Mouse (Mus musculus) bone marrow macrophage, adult 2 months (primary cell): Measurements from ENCODE around the gene Slirp.

Experiments
- CTCF ChIP-seq: IDR thresholded peaks from 2 replicates; pipeline ENCODE4 v1.5.1; 2012; ENCODE audit warnings: low read depth, mild to moderate bottlenecking, low read length, moderate library complexity
- POLR2A ChIP-seq: IDR thresholded peaks from 2 replicates; pipeline ENCODE4 v1.6.1; 2012; ENCODE audit warnings: mild to moderate bottlenecking, low read depth, low read length, borderline replicate concordance

- TF ChIP-seq POLR2A (no peak), CTCF (no peak)
Measured at GRCm38 (mm10) chr12:87409123-87409522, 34.6 kb upstream of the Slirp start.
